Mouse (Mus musculus) granulocyte monocyte progenitor cell, adult 5-6 weeks (primary cell): ENCODE measurements at regions not wholly inside any gene's neighbourhood (a gene's known extent, or its start where the extent isn't known, plus 50 kb on each side); places are given as distances from the start of the nearest gene placed in this dataset.

Source experiments
- ATAC-seq: replicated peaks from 2 replicates; pipeline ENCODE4 v1.8.0; 2016; ENCODE audit warnings: mild to moderate bottlenecking, moderate TSS enrichment, inconsistent platforms; ENCODE audit not compliant: poor library complexity, severe bottlenecking

GRCm38 (mm10) chr7:145047771-145048480, 108.2 kb upstream of the Ccnd1 start:
- peak; percentile 54 for ATAC-seq

DNA sequence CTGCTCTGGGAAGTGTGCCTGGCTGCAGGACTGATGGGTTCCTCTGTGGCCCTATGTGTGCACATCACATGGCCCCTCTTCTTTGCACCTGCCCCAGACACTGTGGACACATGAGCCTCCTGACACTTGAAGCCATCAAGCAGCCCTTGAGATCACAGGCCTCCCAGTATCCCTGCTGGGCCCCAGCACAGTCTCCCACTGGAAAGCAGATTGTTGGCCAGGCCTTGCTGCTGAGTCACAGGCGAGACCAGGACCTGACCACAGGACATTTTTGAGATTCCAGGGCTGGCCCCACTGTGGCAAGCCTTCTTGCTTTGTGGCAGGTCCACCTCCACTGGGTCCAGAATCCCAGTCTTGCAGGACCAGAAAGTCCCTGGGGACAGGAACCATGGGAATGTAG, 105.5 kb upstream of the Ccnd1 start:
- ATAC-seq: no peak

- ATAC-seq: no peak
These were observed 103.9 kb upstream of the Ccnd1 start for GRCm38 (mm10) chr7:145043455-145044149.

DNA sequence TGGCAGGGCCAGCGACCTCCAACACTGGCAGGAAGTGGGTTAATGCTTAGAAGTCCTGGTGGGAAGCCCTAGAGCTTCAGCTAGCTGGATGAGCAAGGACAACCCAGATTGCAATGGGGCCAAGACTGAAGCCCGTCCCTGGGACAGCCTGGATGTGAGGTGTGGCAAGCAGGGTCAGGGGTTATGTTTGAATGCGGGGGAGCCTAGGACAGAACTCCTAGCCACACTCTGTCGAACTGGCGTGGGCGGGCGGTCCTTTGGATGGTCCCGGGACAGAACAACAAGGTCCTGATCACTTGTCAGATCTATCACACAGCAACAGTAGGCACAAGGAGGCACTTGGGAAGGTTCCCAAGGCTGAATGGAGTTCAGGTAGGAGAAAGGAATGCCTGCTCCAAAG, 101.1 kb upstream of the Ccnd1 start:
- no peak for ATAC-seq

GRCm38 (mm10) chr7:145034385-145034784, 94.7 kb upstream of the Ccnd1 start:
- no peak for ATAC-seq

GRCm38 (mm10) chr7:145031275-145031674, 91.5 kb upstream of the Ccnd1 start:
- no peak for ATAC-seq

- ATAC-seq: peak; percentile 58
These were observed 91.0 kb upstream of the Ccnd1 start for GRCm38 (mm10) chr7:145030635-145031141.

DNA sequence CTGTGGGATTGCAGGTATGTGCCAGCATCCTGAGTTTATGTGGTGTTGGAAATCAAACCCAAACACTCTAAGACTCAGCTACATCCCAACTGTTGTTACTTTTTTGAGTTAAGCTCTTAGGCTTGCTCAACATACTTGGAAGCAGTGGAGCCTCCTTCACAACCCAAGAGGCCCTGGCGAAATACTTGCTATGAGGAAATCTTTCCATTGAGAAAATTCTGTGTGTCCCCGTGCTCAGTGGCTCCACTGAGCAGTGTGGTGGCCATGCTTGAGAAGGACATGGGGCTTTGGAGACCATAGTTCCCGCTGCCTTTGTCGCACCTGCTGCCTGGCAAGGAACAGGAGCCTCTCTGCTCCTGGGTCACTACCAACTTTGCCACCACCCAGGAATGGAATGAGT, 89.9 kb upstream of the Ccnd1 start:
- ATAC-seq: peak; percentile 75

DNA sequence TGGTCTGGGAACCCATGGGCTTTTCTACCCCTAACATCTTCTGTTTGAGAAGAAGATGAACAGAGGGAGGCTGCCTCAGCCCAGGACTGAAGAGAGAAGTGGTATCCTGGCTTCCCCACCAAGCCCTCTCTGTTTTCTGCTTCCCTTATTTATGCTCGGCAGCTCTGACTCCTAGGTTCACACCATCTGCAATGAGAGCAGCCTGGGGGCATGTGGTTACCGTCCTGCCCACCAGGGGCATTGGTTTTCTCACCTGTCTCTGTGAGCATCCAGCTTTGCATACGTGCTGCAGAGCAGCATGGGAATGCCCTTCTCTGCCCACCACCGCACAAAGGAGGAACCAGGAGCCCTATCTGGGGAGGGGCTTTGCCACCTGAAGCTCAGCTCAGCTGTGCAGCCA, 89.4 kb upstream of the Ccnd1 start:
- peak; percentile 56 for ATAC-seq

DNA sequence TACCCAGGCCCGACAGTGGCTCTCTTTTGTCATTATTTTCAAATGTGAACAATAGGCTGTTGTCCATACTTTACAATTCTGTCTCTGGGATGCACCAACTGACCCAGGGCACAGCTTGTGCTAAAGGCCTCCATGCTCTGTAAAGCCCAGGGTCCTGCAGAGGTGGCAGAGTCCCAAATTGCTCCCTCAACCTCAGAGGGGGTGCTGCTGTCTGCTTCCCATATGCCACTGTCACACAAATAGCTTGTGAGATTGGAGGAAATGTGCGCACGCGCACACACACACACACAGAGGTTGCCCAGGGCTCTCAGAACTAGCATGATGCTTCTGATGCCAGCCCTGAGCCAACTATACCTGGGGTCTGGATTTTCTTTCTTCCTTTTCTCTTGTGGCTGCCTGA, 87.3 kb upstream of the Ccnd1 start:
- ATAC-seq: no peak

DNA sequence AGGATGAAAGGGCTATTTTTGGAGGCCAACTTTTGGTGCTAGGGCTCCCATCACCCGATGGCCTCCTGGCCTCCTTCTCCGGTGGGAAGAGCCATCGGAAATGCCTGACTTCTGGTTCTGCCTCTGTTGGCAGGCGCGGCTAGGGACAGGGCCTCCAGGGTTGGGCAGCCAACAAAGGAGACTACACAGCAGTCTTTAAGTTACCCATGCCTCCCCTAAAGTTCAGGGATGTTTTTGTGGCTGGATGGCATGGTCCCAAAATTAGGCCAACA, 86.2 kb upstream of the Ccnd1 start:
- no peak for ATAC-seq

DNA sequence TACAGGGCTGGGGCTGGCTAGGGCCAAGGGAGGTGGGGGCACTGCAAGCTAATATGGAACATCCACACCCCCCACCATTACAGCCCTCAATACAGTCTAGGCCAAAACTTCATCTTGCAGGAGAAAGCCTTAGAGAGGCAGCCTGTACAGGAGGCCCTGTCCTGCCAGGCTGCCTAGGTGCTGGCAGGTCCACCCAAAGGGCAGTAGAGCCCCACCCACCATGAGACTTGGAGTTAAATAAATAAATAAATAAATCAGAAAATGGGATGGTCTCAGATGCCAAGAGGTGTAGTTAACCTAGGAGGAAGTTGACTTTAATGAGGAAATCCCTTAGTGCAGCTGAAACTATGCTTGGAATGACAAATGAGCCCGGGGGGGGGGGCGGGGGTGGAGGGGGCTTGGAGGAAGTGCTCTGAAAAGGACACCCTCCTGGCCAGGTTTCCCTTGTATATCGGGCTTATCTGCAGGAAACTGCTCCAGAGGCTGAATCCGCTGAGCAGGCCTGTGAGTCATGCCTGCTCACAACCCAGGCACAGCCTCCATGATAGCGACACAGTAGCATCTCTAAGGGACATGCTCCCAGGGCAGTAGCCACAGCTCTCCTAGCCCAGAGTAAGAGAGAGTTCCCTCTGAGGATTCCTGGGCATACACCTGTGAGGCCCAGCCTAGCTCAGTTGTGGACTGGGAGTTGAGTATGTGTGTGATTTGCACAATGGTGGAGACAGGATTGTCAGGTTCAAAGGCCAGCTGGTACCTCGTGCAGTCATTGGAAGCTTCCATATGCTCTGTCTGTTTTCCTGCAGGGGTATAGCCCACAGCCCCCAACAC, 85.7 kb upstream of the Ccnd1 start:
- peak; percentile 44 for ATAC-seq

DNA sequence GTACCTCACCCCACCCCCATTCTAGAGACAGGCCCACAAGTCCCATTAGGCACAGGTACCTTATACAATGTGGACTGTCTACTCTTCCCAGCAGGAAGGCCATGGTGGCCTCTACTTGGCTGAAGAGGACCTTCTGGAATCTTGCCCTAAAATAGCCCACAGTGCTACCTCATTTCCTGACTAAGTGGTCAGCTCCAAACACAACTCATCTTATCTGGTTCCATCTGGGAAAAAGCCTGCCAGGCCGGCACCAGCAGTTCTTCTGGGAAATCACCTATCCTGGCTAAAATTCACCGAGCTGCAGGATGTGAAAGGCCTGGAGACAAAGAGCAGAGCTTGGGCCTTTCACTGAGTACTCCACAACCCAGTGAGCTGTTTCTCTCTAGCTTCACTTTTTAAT, 84.9 kb upstream of the Ccnd1 start:
- no peak for ATAC-seq

- peak; percentile 25; the same call in 1 of the 2 replicates for ATAC-seq
These were observed 79.4 kb upstream of the Ccnd1 start for GRCm38 (mm10) chr7:145019137-145019536.

DNA sequence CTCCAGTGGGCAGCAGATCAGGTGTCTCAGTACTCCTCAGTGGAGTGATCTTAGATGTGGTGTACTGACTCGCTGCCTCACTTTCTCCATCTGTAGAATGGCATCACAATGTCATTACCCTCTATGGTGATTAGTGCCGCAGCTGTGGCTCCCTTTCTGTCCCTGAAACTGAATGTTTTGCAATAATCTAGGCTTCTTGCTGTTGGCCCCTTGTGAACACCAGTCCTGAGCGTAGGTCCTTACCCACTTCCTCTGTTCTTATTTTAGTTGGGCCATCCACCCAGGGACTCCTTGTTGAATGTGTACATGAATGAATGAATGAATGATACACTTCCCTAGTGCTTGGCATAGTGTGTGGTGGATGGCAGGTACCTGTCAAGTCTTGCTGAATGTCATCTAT, 78.4 kb upstream of the Ccnd1 start:
- peak; percentile 91 for ATAC-seq

- ATAC-seq: no peak
These were observed 75.8 kb upstream of the Ccnd1 start for GRCm38 (mm10) chr7:145015463-145016085.

GRCm38 (mm10) chr7:145010757-145011156, 71.0 kb upstream of the Ccnd1 start:
- no peak for ATAC-seq

GRCm38 (mm10) chr7:145010004-145010403, 70.3 kb upstream of the Ccnd1 start:
- no peak; the same call in 1 of the 2 replicates for ATAC-seq

GRCm38 (mm10) chr7:145008662-145009333, 69.1 kb upstream of the Ccnd1 start:
- no peak for ATAC-seq

GRCm38 (mm10) chr7:145007216-145007615, 67.5 kb upstream of the Ccnd1 start:
- no peak for ATAC-seq
